Mouse (Mus musculus) T-helper 2 cell (primary cell): ENCODE data around the gene Gm10130.
"Not testable (repeated sequence)": the region's sequence is repeated elsewhere in the genome, so short reads cannot be mapped to it uniquely, and the experiment has no call there.

ENCODE experiments used
- in situ Hi-C: fragments of 300-600 bp; cut with MboI, MseI; formaldehyde crosslinking; loops from one replicate; pipeline ENCODE4 v1.15.1; 2025; ENCODE audit warnings: high pct_unique_total_duplicates

The Gm10130 gene

GRCm38 (mm10) chr2:150323402-150323801 lies at the start of gene Gm10130:
Gm10130 (plus strand) TSS chr2:150323702.
- in situ Hi-C loops, result loop anchor here (25.0 kb wide), 2 partner anchors 464 to 1664 kb away; partner anchors contain the start of genes Fam110a, Pygb and Slc52a3

- in situ Hi-C loops, result loop anchor here (10.0 kb wide), 1 partner anchor 169 kb away; no protein-coding TSS in a partner anchor
Measured at GRCm38 (mm10) chr2:150293669-150294068, 29.8 kb upstream of the Gm10130 start.

GRCm38 (mm10) chr2:150299096-150299495 lies 24.4 kb upstream of the Gm10130 start:
- in situ Hi-C loops, result loop anchor here (10.0 kb wide), 1 partner anchor 174 kb away; no protein-coding TSS in a partner anchor

GRCm38 (mm10) chr2:150307183-150307773 lies 16.2 kb upstream of the Gm10130 start:
- in situ Hi-C loops, result loop anchor here (25.0 kb wide), 2 partner anchors 480 to 1680 kb away; partner anchors contain the start of genes Fam110a, Pygb and Slc52a3

- in situ Hi-C loops, result loop anchor here (25.0 kb wide), 2 partner anchors 476 to 1676 kb away; partner anchors contain the start of genes Fam110a, Pygb and Slc52a3
Measured at GRCm38 (mm10) chr2:150310952-150311884, 12.3 kb upstream of the Gm10130 start.

GRCm38 (mm10) chr2:150316140-150316539 lies 7.4 kb upstream of the Gm10130 start:
- in situ Hi-C loops, result loop anchor here (25.0 kb wide), 2 partner anchors 471 to 1671 kb away; partner anchors contain the start of genes Fam110a, Pygb and Slc52a3

GRCm38 (mm10) chr2:150318973-150319372 lies 4.5 kb upstream of the Gm10130 start:
- in situ Hi-C loops, result loop anchor here (25.0 kb wide), 2 partner anchors 468 to 1668 kb away; partner anchors contain the start of genes Fam110a, Pygb and Slc52a3

- in situ Hi-C loops, result not testable (repeated sequence)
Measured at GRCm38 (mm10) chr2:150357136-150357535, 33.6 kb downstream of the Gm10130 start.

GRCm38 (mm10) chr2:150362113-150362877 lies 38.8 kb downstream of the Gm10130 start, which contains the start of gene 3300002I08Rik:
3300002I08Rik (minus strand) TSS chr2:150362765.
- in situ Hi-C loops, result not testable (repeated sequence)

- in situ Hi-C loops, result no loop called here
Measured at GRCm38 (mm10) chr2:150362878-150363229, 39.4 kb downstream of the Gm10130 start.

GRCm38 (mm10) chr2:150385553-150386106 lies 62.1 kb downstream of the Gm10130 start:
- in situ Hi-C loops, result not testable (repeated sequence)

GRCm38 (mm10) chr2:150390198-150390597 lies 66.7 kb downstream of the Gm10130 start:
- in situ Hi-C loops, result no loop called here

- in situ Hi-C loops, result not testable (repeated sequence)
Measured at GRCm38 (mm10) chr2:150412146-150412545, 88.6 kb downstream of the Gm10130 start.
